Mouse (Mus musculus) small intestine, adult 2 months (tissue): ENCODE measurements around the gene Fam131c. TPM values are rescaled to one million over a fixed set of nuclear protein-coding genes. Genes with fewer than 3 reads are reported as not detected.
A peak's percentile ranks its signal among the peaks of the same experiment; 100 is the strongest.

Source experiments
- H3K27ac ChIP-seq: fragments of 200-500 bp; 2 replicates; pipeline ENCODE4 v1.5.1; 2012; ENCODE audit warnings: low read depth, low read length, control low read depth, inconsistent platforms; ENCODE audit not compliant: insufficient read depth
- H3K27me3 ChIP-seq: fragments of 200-500 bp; 2 replicates; pipeline ENCODE4 v1.6.1; 2012; ENCODE audit warnings: mild to moderate bottlenecking, moderate library complexity, low read length, inconsistent platforms; ENCODE audit not compliant: control insufficient read depth, insufficient read depth
- H3K36me3 ChIP-seq: fragments of 200-500 bp; 2 replicates; pipeline ENCODE4 v1.6.1; 2012; ENCODE audit warnings: mild to moderate bottlenecking, low read length, control low read depth, inconsistent platforms; ENCODE audit not compliant: control insufficient read depth, insufficient read depth
- H3K4me1 ChIP-seq: fragments of 200-500 bp; 2 replicates; pipeline ENCODE4 v1.6.1; 2012; ENCODE audit warnings: low read length, inconsistent platforms, mixed read lengths; ENCODE audit not compliant: control insufficient read depth, insufficient read depth, insufficient read length
- H3K4me3 ChIP-seq: fragments of 200-500 bp; 2 replicates; pipeline ENCODE4 v1.5.1; 2012; ENCODE audit warnings: low read depth, mild to moderate bottlenecking, control low read depth, inconsistent platforms, low read length, moderate library complexity
- CTCF ChIP-seq: fragments of 200-500 bp; IDR thresholded peaks from 2 replicates; pipeline ENCODE4 v1.5.1; 2012; ENCODE audit warnings: low read depth, mild to moderate bottlenecking, control low read depth, inconsistent platforms, low read length, moderate library complexity, mixed read lengths; ENCODE audit not compliant: insufficient replicate concordance, insufficient read length; ENCODE audit errors: extremely low read depth
- POLR2A ChIP-seq: fragments of 200-500 bp; IDR thresholded peaks from 2 replicates; pipeline ENCODE4 v1.6.1; 2012; ENCODE audit warnings: low read depth, mild to moderate bottlenecking, control low read depth, inconsistent platforms, low read length, moderate library complexity
- WGBS: fragments of 180-500 bp; shearing (Covaris S2); methylation state at CpG from one replicate; pipeline ENCODE4 v1.1.7; 2018; 5-methylcytosine and 5-hydroxymethylcytosine counted together
- polyA plus RNA-seq: library from polyadenylated mRNA; depleted of rRNA; stranded (reverse); fragments of >200 nt; gene quantifications from 2 replicates; pipeline ENCODE4 v1.2.3, GENCODE M21; 2012

The Fam131c gene
- polyA plus RNA-seq, 1 experiment, result 1.8 TPM

DNA sequence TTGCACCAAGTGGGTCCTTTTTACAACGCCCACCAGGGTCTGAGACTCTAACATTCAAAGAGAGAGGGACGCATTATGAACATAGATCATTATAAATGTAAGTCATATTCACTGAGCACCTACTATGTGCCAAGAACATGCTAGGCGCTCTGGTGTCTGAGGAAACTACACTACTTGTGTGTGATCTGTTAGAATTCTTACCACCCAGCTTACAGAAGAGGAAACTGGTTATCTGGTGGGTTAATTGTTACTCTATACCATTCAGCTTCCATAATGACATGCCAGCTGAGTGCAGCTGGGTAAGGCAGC, 37.2 kb downstream of the Fam131c start:
- TF ChIP-seq CTCF (no peak), POLR2A (no peak)
- H3K27me3 ChIP-seq, result no peaks in the 10 kb centered on the region
- 66% methylated on average over 3 of the region's 3 CpGs for WGBS
- peaks cover 13% of the 10 kb centered on the region for H3K4me1 ChIP-seq
- H3K36me3 ChIP-seq, result no peaks in the 10 kb centered on the region
- H3K4me3 ChIP-seq, result no peak overlapping the region
- no peak overlapping the region for H3K27ac ChIP-seq

DNA sequence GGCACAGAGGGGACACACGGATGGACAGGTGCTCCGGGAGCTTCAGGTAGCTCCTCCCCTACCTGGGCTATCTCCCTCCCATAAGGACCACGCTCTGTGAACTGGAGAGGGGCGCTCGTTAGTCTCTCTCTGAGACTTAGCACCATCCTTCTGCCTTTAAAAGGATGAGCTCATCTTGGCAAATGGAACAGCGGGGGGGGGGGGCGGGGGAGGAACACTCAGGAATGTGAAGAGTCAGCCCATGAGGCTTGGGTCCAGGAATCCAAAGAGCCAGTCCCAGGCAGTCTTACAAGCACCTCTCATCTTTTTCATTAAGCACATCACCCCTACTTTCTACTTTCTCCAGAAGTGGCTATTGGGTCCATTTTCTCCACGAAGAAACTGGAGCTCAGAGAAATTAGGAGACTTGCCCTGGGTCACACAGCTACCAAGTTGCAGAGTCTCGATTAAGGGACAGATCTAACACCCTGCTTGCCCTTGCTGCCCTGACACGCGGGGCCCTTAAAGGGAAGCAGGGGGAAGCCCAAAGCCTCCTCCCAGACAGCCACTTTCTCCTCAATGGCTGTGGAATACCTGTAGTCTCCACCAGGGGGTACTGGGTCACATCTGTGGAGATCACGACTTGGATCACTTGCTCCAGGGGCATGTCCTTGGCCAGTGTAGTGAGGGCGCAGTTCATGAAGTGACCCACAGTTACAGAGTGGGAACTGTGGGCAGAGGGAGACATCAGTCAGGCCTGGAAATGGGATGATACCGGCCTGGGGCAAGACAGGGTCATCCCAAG, 38.7 kb downstream of the Fam131c start:
- peak; percentile 61; the same call in 1 of the 2 replicates for TF ChIP-seq CTCF
- TF ChIP-seq POLR2A, result no peak
- Histone ChIP-seq H3K4me1 (peaks cover 13% of the 10 kb centered on the region), H3K27me3 (no peaks in the 10 kb centered on the region), H3K27ac (peak overlapping the region; percentile 10; the same call in 1 of the 2 replicates), H3K4me3 (no peak overlapping the region), H3K36me3 (no peaks in the 10 kb centered on the region)
- 43% methylated on average over 14 of the region's 14 CpGs for WGBS

GRCm38 (mm10) chr4:141408577-141408976, 40.6 kb downstream of the Fam131c start:
- WGBS, result 93% methylated on average over 3 of the region's 3 CpGs
- TF ChIP-seq CTCF (no peak), POLR2A (no peak)

DNA sequence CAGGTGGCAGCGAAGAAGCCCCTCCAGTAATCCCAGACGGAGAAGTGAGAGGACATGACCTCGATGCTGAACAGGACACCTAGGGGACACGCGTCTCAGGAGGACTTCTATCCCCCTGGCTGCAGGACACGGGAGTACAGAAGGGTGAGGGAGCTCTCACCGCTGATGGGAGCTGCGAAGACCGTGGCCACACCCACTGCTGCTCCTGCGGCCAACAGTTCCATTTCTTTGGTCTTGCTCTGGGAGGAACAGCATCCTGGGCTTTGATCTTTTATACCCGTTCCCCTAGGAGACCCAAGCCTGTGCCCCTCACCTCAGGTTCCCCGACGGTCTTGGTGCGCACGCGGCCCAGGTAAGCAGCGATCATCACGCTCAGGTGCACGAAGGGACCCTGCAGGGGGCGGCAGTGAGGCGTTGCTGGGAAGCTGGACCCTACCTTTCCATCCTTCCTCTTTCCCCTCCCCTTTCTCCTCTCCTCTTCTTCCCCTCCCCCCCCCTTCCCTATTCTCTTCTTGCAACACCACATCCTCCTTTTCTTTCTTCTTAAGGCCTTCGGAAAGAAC, 43.5 kb downstream of the Fam131c start:
- WGBS, result 32% methylated on average over 22 of the region's 22 CpGs
- Histone ChIP-seq H3K27ac (no peak overlapping the region), H3K4me3 (no peak overlapping the region), H3K27me3 (no peaks in the 10 kb centered on the region), H3K36me3 (no peaks in the 10 kb centered on the region), H3K4me1 (peaks cover 4% of the 10 kb centered on the region; the same call in 1 of the 2 replicates)
- TF ChIP-seq POLR2A, result no peak
- TF ChIP-seq CTCF, result no peak

More at GRCm38 (mm10) chr4:141408577-141408976, 40.6 kb downstream of the Fam131c start:
- H3K27me3 ChIP-seq, result no peaks in the 10 kb centered on the region
- H3K27ac ChIP-seq, result no peak overlapping the region
- no peaks in the 10 kb centered on the region for H3K36me3 ChIP-seq
- H3K4me3 ChIP-seq, result no peak overlapping the region
- peaks cover 13% of the 10 kb centered on the region for H3K4me1 ChIP-seq

DNA sequence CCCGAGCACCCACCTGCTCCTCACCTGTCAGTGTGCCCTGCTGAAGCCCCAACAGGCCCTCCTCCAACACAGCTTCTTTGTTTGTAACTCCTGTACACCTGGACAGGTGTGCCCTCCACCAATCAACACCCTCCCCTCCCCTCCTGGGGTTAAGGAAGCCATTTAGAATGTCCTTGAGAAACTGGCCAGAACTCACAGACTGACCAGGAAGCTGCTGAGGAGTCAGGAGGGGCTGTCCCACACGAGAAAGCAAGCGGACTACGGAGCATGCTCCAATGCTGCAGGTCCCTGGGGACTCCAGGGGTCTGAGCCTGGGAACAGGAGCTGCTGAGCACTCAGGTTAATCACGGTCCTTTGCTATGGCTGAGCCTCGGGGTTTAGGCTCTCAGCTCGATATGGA, 47.9 kb downstream of the Fam131c start, which contains the start of gene Clcnkb:
Clcnkb (minus strand) TSS at position 91 of the 400 bp plus-strand sequence.
- Histone ChIP-seq H3K27ac (no peak within 1 kb of the TSS), H3K4me1 (peaks cover 4% of the 10 kb centered on the region; the same call in 1 of the 2 replicates), H3K4me3 (no peak within 1 kb of the TSS), H3K27me3 (no peaks in the 10 kb centered on the region), H3K36me3 (no peaks in the 10 kb centered on the region)
- TF ChIP-seq POLR2A, result no peak
- no peak for TF ChIP-seq CTCF
- 50% methylated on average over 7 of the region's 7 CpGs for WGBS

DNA sequence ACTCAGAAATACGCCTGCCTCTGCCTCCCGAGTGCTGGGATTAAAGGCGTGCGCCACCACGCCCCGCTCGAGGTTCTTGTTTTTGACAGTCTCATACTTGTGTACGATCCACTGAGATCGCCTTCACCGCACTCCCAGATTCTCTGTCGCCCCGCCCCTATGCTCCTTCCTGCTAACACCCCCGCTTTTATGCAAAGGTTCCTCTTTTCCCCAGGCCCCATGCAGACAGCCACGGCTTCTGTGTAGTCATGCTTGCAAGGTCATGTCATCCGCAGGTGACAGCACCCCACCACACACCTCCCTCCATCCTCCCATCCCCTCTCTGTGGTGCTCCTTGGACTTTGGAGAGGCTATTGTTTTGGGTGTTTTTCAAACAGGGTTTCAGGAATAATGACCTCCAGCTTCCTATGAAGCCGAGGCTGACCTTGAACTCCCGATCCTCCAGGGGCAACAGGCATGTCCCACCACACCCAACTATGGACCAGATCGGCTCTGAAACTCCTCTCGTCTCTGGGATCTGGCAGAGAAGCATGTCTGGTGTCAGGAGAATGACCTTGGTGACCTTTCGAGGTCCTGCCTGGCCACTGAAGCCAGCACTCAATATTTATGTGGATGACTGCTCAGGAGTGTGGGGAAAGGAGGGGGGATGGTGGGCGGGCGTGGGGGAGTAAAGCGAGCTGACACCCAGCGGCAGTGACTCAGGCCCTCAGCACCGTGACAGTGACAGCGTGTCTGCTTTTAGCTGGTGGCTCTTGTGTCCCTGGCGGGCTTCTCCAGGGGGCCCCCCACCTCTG, 51.6 kb downstream of the Fam131c start:
- peaks cover 11% of the 10 kb centered on the region for H3K4me1 ChIP-seq
- H3K4me3 ChIP-seq, result no peak overlapping the region
- 71% methylated on average over 27 of the region's 27 CpGs for WGBS
- no peaks in the 10 kb centered on the region for H3K27me3 ChIP-seq
- no peak for TF ChIP-seq POLR2A
- TF ChIP-seq CTCF, result no peak
- no peaks in the 10 kb centered on the region for H3K36me3 ChIP-seq
- H3K27ac ChIP-seq, result no peak overlapping the region

DNA sequence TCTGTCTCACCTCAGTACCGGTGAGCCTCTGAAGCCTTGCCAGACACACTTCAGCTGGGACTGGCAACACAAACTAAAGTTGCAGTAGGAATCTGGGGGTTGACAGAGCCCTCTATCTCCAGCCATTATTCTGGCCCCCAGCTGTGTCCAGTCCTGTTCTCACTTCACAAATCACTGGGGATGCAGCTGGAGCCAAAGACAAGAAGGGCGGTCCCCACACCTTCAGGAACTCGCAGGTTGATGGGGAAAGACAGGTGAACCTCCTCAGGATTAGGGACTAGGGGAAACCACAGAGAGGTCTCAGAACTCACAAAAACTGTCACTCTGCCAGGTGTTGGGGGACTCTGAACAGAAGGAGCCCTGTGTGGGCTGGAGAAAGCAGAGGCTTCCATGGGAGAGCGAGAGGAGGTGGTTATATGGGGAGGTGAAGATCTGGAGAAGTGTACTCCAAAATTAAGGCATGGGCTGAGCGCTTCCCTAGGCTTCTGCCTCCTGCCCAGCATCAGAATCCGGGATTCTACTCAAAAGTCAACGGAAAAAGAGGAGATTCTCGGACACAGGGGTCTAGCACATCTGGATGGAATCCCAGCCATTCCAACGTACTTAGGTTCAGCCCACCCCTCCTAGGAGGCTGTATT, 52.3 kb downstream of the Fam131c start, which contains the start of gene Hspb7:
Hspb7 (plus strand) TSS at position 588 of the 638 bp plus-strand sequence.
- Histone ChIP-seq H3K4me1 (peaks cover 11% of the 10 kb centered on the region), H3K36me3 (no peaks in the 10 kb centered on the region), H3K4me3 (peak within 1 kb of the TSS; percentile 46), H3K27me3 (peaks cover 3% of the 10 kb centered on the region; the same call in 1 of the 2 replicates), H3K27ac (peak within 1 kb of the TSS; percentile 49)
- TF ChIP-seq POLR2A, result no peak
- no peak for TF ChIP-seq CTCF
- WGBS, result 60% methylated on average over 9 of the region's 9 CpGs
